Mouse (Mus musculus) lung, adult 2 months (tissue): ENCODE data around the gene Slc12a7.

Source experiments
- CTCF ChIP-seq: fragments of 200-500 bp; IDR thresholded peaks from 2 replicates; pipeline ENCODE4 v1.5.1; 2011; ENCODE audit warnings: mild to moderate bottlenecking, low read length, control low read depth; ENCODE audit not compliant: insufficient read depth
- POLR2A ChIP-seq: fragments of 200-500 bp; IDR thresholded peaks from 2 replicates; pipeline ENCODE4 v1.6.1; 2011; ENCODE audit warnings: low read depth, mild to moderate bottlenecking, control low read depth, low read length, borderline replicate concordance; ENCODE audit errors: extremely low read depth

- TF ChIP-seq CTCF (no peak), POLR2A (no peak)
Observed at GRCm38 (mm10) chr13:73735270-73735669, 2.4 kb downstream of the Slc12a7 start.
